Mouse (Mus musculus): ENCODE measurements around the gene Olfr275. TPM values are rescaled to one million over a fixed set of nuclear protein-coding genes. Genes with fewer than 3 reads are reported as not detected.

Gene Olfr275
- polyA plus RNA-seq, 1 experiment from 2014 or later: not detected

Other genes starting within 250 kb of the Olfr275 start
- gene Toporsl, start 218.3 kb upstream of the Olfr275 start, polyA plus RNA-seq (2016; fragmentation: Nextera tagmentation; extraction: Ambion mirVana): not detected in 2 replicates
- gene Olfr273, start 44.6 kb downstream of the Olfr275 start, polyA plus RNA-seq (2016; fragmentation: Nextera tagmentation; extraction: Ambion mirVana): not detected in 2 replicates
- gene Olfr272, start 104.6 kb downstream of the Olfr275 start, polyA plus RNA-seq (2016; fragmentation: Nextera tagmentation; extraction: Ambion mirVana): not detected in 2 replicates
- not detected in 2 replicates for gene Olfr270, start 149.9 kb downstream of the Olfr275 start, polyA plus RNA-seq (2016; fragmentation: Nextera tagmentation; extraction: Ambion mirVana)
- not detected in 2 replicates for gene Nipsnap3a, start 174.7 kb downstream of the Olfr275 start, polyA plus RNA-seq (2016; fragmentation: Nextera tagmentation; extraction: Ambion mirVana)
- 83.7 and 100 TPM in 2 replicates for gene Nipsnap3b, start 197.3 kb downstream of the Olfr275 start, polyA plus RNA-seq (2016; fragmentation: Nextera tagmentation; extraction: Ambion mirVana)